Mouse (Mus musculus) myocyte (in vitro differentiated cells): Measurements from ENCODE around the gene Fgfr1op2. TPM values are rescaled to one million over a fixed set of nuclear protein-coding genes. Genes with fewer than 3 reads are reported as not detected.

Source experiments
- H3K27me3 ChIP-seq: one replicate; pipeline ENCODE4 v1.6.1; 2011; ENCODE audit not compliant: control insufficient read depth, insufficient read depth, insufficient read length
- H3K36me3 ChIP-seq: one replicate; pipeline ENCODE4 v1.6.1; 2011; ENCODE audit not compliant: control insufficient read depth, insufficient read depth
- H3K4me2 ChIP-seq: one replicate; pipeline ENCODE4 v1.6.1; 2011; ENCODE audit warnings: low read depth, control low read depth
- H3K4me3 ChIP-seq: one replicate; pipeline ENCODE4 v1.5.1; 2011; ENCODE audit warnings: mild to moderate bottlenecking, control low read depth, moderate library complexity
- H3K79me2 ChIP-seq: one replicate; pipeline ENCODE4 v1.6.1; 2011; ENCODE audit not compliant: control insufficient read depth, insufficient read depth
- H3ac ChIP-seq: one replicate; pipeline ENCODE4 v1.6.1; 2011; ENCODE audit not compliant: control insufficient read depth, insufficient read length
- CEBPB ChIP-seq: IDR thresholded peaks from 2 replicates; pipeline ENCODE4 v1.6.1; 2011; ENCODE audit warnings: mild to moderate bottlenecking, moderate library complexity; ENCODE audit not compliant: poor library complexity, insufficient read depth, severe bottlenecking
- E2F4 ChIP-seq: IDR thresholded peaks from one replicate; pipeline ENCODE4 v1.6.1; 2011; ENCODE audit warnings: mild to moderate bottlenecking, control low read depth, moderate library complexity; ENCODE audit not compliant: insufficient read depth
- MAX ChIP-seq: IDR thresholded peaks from one replicate; pipeline ENCODE4 v1.6.1; 2011; ENCODE audit warnings: low read depth, mild to moderate bottlenecking, control low read depth
- MYOD1 ChIP-seq, 3 experiments: IDR thresholded peaks; one replicate each; pipeline ENCODE4 v1.6.1; 2011; ENCODE audit warnings: control low read depth in 2 of 3, low read depth in 2 of 3, mild to moderate bottlenecking in 2 of 3, moderate library complexity in 1 of 3; ENCODE audit not compliant: insufficient read length in 2 of 3, control insufficient read depth in 1 of 3
- MYOG ChIP-seq, 3 experiments: IDR thresholded peaks; one replicate each; pipeline ENCODE4 v1.6.1; 2011; ENCODE audit warnings: control low read depth in 2 of 3, low read depth in 2 of 3, mild to moderate bottlenecking in 2 of 3; ENCODE audit not compliant: insufficient read length in 2 of 3, control insufficient read depth in 1 of 3, insufficient read depth in 1 of 3
- POLR2A ChIP-seq: IDR thresholded peaks from one replicate; pipeline ENCODE4 v1.6.1; 2011; ENCODE audit warnings: low read depth, mild to moderate bottlenecking, control low read depth, moderate library complexity; ENCODE audit not compliant: insufficient read length
- POLR2AphosphoS2 ChIP-seq: IDR thresholded peaks from one replicate; pipeline ENCODE4 v1.6.1; 2011; ENCODE audit warnings: low read depth, control low read depth; ENCODE audit not compliant: insufficient read length
- REST ChIP-seq: IDR thresholded peaks from one replicate; pipeline ENCODE4 v1.6.1; 2011; ENCODE audit warnings: mild to moderate bottlenecking, control low read depth, moderate library complexity; ENCODE audit not compliant: insufficient read depth, insufficient read length
- SRF ChIP-seq: IDR thresholded peaks from one replicate; pipeline ENCODE4 v1.6.1; 2011; ENCODE audit warnings: low read depth; ENCODE audit not compliant: control insufficient read depth, insufficient read length
- TCF12 ChIP-seq: IDR thresholded peaks from one replicate; pipeline ENCODE4 v1.6.1; 2011; ENCODE audit warnings: mild to moderate bottlenecking, control low read depth; ENCODE audit not compliant: poor library complexity, insufficient read depth, severe bottlenecking
- TCF3 ChIP-seq: IDR thresholded peaks from one replicate; pipeline ENCODE4 v1.6.1; 2011; ENCODE audit warnings: low read depth, control low read depth; ENCODE audit not compliant: insufficient read length
- USF1 ChIP-seq: IDR thresholded peaks from one replicate; pipeline ENCODE4 v1.6.1; 2011; ENCODE audit warnings: low read depth, mild to moderate bottlenecking, control low read depth, moderate library complexity
- polyA plus RNA-seq: library from polyadenylated mRNA; unstranded; fragments of >200 nt; fragmentation: generic; extraction: Trizol; gene quantifications from one replicate; pipeline ENCODE4 v1.2.1, GENCODE M21; 2012; ENCODE audit warnings: missing spikeins

Fgfr1op2 gene
- polyA plus RNA-seq, 1 experiment, result 54.4 TPM

DNA sequence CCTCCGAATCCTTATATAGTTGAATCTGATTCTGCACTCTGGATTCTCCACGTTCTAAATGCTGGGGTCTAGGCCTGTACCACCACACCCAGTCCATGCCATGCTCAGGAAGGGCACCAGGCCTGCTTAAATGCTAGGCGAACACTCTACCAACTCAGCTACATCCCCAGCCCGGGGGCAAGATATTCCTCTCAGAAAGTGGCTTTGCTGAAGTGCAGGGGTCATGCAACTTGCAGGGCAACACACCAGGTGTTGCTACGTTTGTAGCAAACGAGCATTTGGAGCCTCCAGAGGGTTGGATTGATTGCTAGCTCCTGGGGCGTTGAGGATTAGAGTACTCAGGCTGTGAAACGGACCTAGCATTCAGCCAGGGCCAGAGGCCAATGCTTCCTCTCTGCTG lies 56.1 kb downstream of the Fgfr1op2 start:
- TF ChIP-seq MAX (no peak), POLR2AphosphoS2 (no peak), TCF3 (no peak), MYOG (IDR thresholded peaks at IDR 0.05; ENCODE audit: control insufficient read depth in 1 of 3, insufficient read depth in 1 of 3, insufficient read length in 2 of 3, low read depth in 2 of 3) (no peak), E2F4 (no peak), SRF (no peak), REST (no peak), USF1 (no peak), CEBPB (no peak), POLR2A (no peak), MYOD1 (IDR thresholded peaks at IDR 0.05; ENCODE audit: control insufficient read depth in 1 of 3, insufficient read length in 2 of 3, low read depth in 2 of 3) (no peak), TCF12 (no peak)
- Histone ChIP-seq H3K79me2 (no peaks in the 10 kb centered on the region), H3K36me3 (no peaks in the 10 kb centered on the region), H3K4me2 (peak overlapping the region; percentile 69), H3ac (no peak overlapping the region), H3K27me3 (no peaks in the 10 kb centered on the region), H3K4me3 (peak overlapping the region; percentile 32)

DNA sequence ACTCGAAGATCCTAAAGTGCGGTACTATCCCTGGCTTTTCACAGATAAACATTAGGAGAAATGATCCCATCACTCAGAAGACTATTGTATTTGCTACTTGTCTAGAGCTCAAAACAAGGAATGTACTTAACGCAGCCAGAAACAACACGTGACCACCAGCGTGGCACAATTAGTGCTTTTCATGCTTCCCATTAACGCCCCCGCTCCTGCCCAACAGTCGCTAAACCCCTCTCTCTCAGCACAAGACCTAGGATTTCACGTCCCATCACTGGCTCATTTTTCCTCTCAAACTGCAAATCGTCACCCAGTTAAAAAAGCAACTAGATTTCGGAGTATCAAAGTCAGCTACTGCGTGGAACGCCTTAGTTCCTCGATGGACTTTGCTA lies 56.6 kb downstream of the Fgfr1op2 start:
- no peaks in the 10 kb centered on the region for H3K27me3 ChIP-seq
- TF ChIP-seq USF1, result peak; percentile 55
- TF ChIP-seq REST, result no peak
- H3ac ChIP-seq, result peak overlapping the region; percentile 6
- no peaks in the 10 kb centered on the region for H3K79me2 ChIP-seq
- peak overlapping the region; percentile 32 for H3K4me3 ChIP-seq
- peak overlapping the region; percentile 69 for H3K4me2 ChIP-seq
- H3K36me3 ChIP-seq, result no peaks in the 10 kb centered on the region

- Histone ChIP-seq H3K79me2 (no peaks in the 10 kb centered on the region), H3K4me2 (peak overlapping the region; percentile 69), H3K4me3 (peak overlapping the region; percentile 32), H3K27me3 (no peaks in the 10 kb centered on the region), H3K36me3 (no peaks in the 10 kb centered on the region), H3ac (peak overlapping the region; percentile 6)
- TF ChIP-seq MYOD1 (IDR thresholded peaks at IDR 0.05; ENCODE audit: control insufficient read depth in 1 of 3, insufficient read length in 2 of 3, low read depth in 2 of 3) (peak in 1 of 3 experiments; percentile 41), CEBPB (no peak), POLR2A (peak; percentile 46), SRF (no peak)
Measured at GRCm38 (mm10) chr6:146634015-146634722, 57.2 kb downstream of the Fgfr1op2 start.

DNA sequence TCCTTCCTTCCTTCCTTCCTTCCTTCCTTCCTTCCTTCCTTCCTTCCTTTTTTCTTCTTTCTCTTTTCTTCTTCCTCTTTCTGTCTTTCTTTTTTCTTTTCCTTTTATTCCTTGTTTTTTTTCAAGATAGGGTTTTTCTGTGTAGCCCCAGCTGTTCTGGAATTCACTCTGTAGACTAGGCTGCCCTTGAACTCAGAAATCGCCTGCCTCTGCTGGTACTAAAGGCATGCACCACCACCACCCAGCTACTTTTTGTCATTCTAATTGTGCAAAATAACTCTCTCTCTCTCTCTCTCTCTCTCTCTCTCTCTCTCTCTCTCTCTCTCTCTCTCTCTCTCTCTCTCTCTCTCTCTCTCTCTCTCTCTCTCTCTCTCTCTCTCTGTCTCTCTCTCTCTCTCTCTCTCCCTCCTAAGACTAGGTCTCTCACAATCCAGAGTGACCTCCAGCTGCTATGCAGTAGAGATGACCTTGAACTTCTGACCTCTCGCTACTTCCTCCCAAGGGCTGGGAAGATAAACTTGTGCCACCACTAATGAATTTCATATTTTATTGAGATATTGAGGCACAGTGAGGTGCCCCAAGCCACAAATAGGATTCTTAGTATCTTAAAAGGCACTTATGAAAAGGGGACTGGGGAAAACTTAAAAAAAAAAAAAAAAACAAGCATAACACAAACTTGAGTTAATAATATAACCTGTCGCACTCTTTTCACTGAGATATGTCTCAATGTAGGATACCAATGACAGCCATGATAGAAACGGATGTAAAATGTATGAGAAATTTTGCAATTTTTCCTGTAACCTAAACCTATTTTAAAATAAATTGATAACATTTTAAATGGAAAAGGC lies 58.0 kb downstream of the Fgfr1op2 start:
- Histone ChIP-seq H3K27me3 (no peaks in the 10 kb centered on the region), H3K4me3 (peak overlapping the region; percentile 32), H3K36me3 (no peaks in the 10 kb centered on the region), H3K79me2 (no peaks in the 10 kb centered on the region), H3K4me2 (peak overlapping the region; percentile 36), H3ac (peak overlapping the region; percentile 6)
- TF ChIP-seq POLR2AphosphoS2 (no peak), POLR2A (no peak), TCF3 (no peak), E2F4 (no peak), MYOD1 (IDR thresholded peaks at IDR 0.05; ENCODE audit: control insufficient read depth in 1 of 3, insufficient read length in 2 of 3, low read depth in 2 of 3) (no peak), CEBPB (no peak), SRF (no peak), MYOG (IDR thresholded peaks at IDR 0.05; ENCODE audit: control insufficient read depth in 1 of 3, insufficient read depth in 1 of 3, insufficient read length in 2 of 3, low read depth in 2 of 3) (no peak), REST (no peak), TCF12 (no peak)

DNA sequence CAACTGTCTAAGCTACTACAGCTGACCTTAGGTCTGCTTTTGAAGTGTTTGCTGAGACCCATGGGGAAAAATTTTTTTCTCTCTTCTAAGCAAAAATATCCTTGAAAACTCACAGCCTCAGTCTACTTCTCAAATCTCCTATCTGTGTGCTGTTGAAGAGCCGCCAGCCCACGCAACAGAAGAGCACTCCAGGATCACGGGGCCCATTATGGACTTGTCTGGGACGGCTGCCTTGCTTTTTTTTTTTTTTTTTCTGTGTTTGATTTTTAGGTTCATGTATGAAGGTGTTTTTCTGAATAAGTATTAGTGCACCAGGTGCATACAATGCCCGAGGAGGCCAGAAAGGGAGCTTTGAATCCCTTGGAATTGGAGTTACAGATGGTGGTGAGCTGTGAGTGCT lies 59.5 kb downstream of the Fgfr1op2 start:
- TF ChIP-seq MYOG (IDR thresholded peaks at IDR 0.05; ENCODE audit: control insufficient read depth in 1 of 3, insufficient read depth in 1 of 3, insufficient read length in 2 of 3, low read depth in 2 of 3) (no peak), MAX (no peak), REST (no peak), POLR2AphosphoS2 (no peak), TCF3 (no peak), MYOD1 (IDR thresholded peaks at IDR 0.05; ENCODE audit: control insufficient read depth in 1 of 3, insufficient read length in 2 of 3, low read depth in 2 of 3) (no peak), E2F4 (no peak), USF1 (no peak), CEBPB (no peak), TCF12 (no peak), POLR2A (no peak), SRF (no peak)
- no peaks in the 10 kb centered on the region for H3K79me2 ChIP-seq
- H3K4me2 ChIP-seq, result no peak overlapping the region
- no peaks in the 10 kb centered on the region for H3K36me3 ChIP-seq
- H3ac ChIP-seq, result no peak overlapping the region
- no peaks in the 10 kb centered on the region for H3K27me3 ChIP-seq
- no peak overlapping the region for H3K4me3 ChIP-seq
